ENCODE assay signal across 13 mouse cellular contexts in genomic region chr10:92007891-92008290, GRCm38 (mm10).
DNase-seq lines count a peak whose midpoint lies in the region; ATAC-seq and TF ChIP-seq lines count a peak whose summit lies in the region.
"Had no signal": no experiment of that assay in that cellular context is flagged by ENCODE, and none has a peak within 500 bp of the region (broad histone marks: within the 10 kb centered on the region; RNA-seq: fewer than 3 reads in every experiment).

No protein-coding gene starts in this region.

- H3K4me3 ChIP-seq in kidney, embryonic 16.5 days (ENCODE audit: low read length) = no peak overlapping the region
- no peak overlapping the region for H3K4me3 ChIP-seq in limb, embryonic 10.5 days
- no peak overlapping the region for H3K4me3 ChIP-seq in intestine, postnatal 0 days (ENCODE audit: low read depth, low read length)
- H3K4me3 ChIP-seq: heart, embryonic 13.5 days; midbrain, embryonic 13.5 days had no signal

- no peak for TF ChIP-seq POLR2A in brain, embryonic 14.5 days (IDR thresholded peaks at IDR 0.05; ENCODE audit: borderline replicate concordance, extremely low read depth, insufficient read depth, insufficient read length, poor library complexity, severe bottlenecking)

- no peaks in the 10 kb centered on the region for H3K27me3 ChIP-seq in kidney, embryonic 16.5 days (ENCODE audit: insufficient read depth, low read length)
- no peaks in the 10 kb centered on the region for H3K27me3 ChIP-seq in limb, embryonic 10.5 days (ENCODE audit: low read depth, poor library complexity, severe bottlenecking)
- H3K27me3 ChIP-seq in intestine, postnatal 0 days (replicated peaks; ENCODE audit: control insufficient read depth, insufficient read depth, low read length) = no peaks in the 10 kb centered on the region
- H3K27me3 ChIP-seq: heart, embryonic 13.5 days; midbrain, embryonic 13.5 days had no signal

- 83% methylated on average over 2 of the region's 2 CpGs for WGBS in kidney, embryonic 16.5 days
- 80% methylated on average over 2 of the region's 2 CpGs for WGBS in limb, embryonic 10.5 days
- 87% methylated on average over 2 of the region's 2 CpGs for WGBS in intestine, postnatal 0 days

- no peak for TF ChIP-seq CTCF in brain, embryonic 14.5 days (IDR thresholded peaks at IDR 0.05; ENCODE audit: borderline replicate concordance, extremely low read depth, insufficient read depth, insufficient read length)
- TF ChIP-seq CTCF in intestine, postnatal 0 days (IDR thresholded peaks at IDR 0.05; ENCODE audit: low read depth) = no peak

- H3K4me2 ChIP-seq in kidney, embryonic 16.5 days (replicated peaks; ENCODE audit: low read depth, low read length) = no peak overlapping the region
- H3K4me2 ChIP-seq in intestine, postnatal 0 days (replicated peaks; ENCODE audit: low read depth) = no peak overlapping the region
- H3K4me2 ChIP-seq: heart, embryonic 13.5 days; midbrain, embryonic 13.5 days had no signal

- no peak overlapping the region for H3K27ac ChIP-seq in kidney, embryonic 16.5 days (ENCODE audit: low read length)
- no peak overlapping the region for H3K27ac ChIP-seq in limb, embryonic 10.5 days
- no peak overlapping the region for H3K27ac ChIP-seq in intestine, postnatal 0 days (ENCODE audit: low read depth, low read length)
- H3K27ac ChIP-seq: heart, embryonic 13.5 days; midbrain, embryonic 13.5 days had no signal

- peak; percentile 2 for DNase-seq in kidney, adult 11 months
- peak; percentile 69 for DNase-seq in brain, embryonic 14.5 days (ENCODE audit: low read depth)
- peak; percentile 3 for DNase-seq in cerebellum, adult 8-10 months
- peak; percentile 54 to 81 for DNase-seq in gastrocnemius, adult 8-10 months (ENCODE audit: low spot score in 2 of 2)
- no peak for DNase-seq in limb, embryonic 10.5 days (ENCODE audit: low spot score)
- DNase-seq: adrenal gland, postnatal 14 days; forebrain, postnatal 0 days; kidney, adult 18-20 months; lung, adult 2 months had no signal

- peaks cover 3% of the 10 kb centered on the region; the same call in 1 of the 2 replicates for H3K4me1 ChIP-seq in kidney, embryonic 16.5 days (ENCODE audit: insufficient read depth, low read length)
- no peaks in the 10 kb centered on the region for H3K4me1 ChIP-seq in limb, embryonic 10.5 days
- no peaks in the 10 kb centered on the region for H3K4me1 ChIP-seq in intestine, postnatal 0 days (replicated peaks; ENCODE audit: control insufficient read depth, insufficient read depth, low read length)
- H3K4me1 ChIP-seq: heart, embryonic 13.5 days had no signal

- H3K36me3 ChIP-seq in kidney, embryonic 16.5 days (ENCODE audit: insufficient read depth, low read length) = no peaks in the 10 kb centered on the region
- no peaks in the 10 kb centered on the region for H3K36me3 ChIP-seq in limb, embryonic 10.5 days
- H3K36me3 ChIP-seq in intestine, postnatal 0 days (ENCODE audit: control insufficient read depth, insufficient read depth) = no peaks in the 10 kb centered on the region
- H3K36me3 ChIP-seq: heart, embryonic 13.5 days; midbrain, embryonic 13.5 days had no signal

- no peak overlapping the region for H3K9ac ChIP-seq in kidney, embryonic 16.5 days (replicated peaks; ENCODE audit: low read length)
- H3K9ac ChIP-seq in intestine, postnatal 0 days (ENCODE audit: low read depth, low read length) = no peak overlapping the region
- H3K9ac ChIP-seq: forebrain, postnatal 0 days; heart, embryonic 13.5 days; midbrain, embryonic 13.5 days had no signal

- no peaks in the 10 kb centered on the region for H3K9me3 ChIP-seq in kidney, embryonic 16.5 days (ENCODE audit: low read length)
- no peaks in the 10 kb centered on the region for H3K9me3 ChIP-seq in limb, embryonic 10.5 days (replicated peaks)
- no peaks in the 10 kb centered on the region for H3K9me3 ChIP-seq in intestine, postnatal 0 days (ENCODE audit: control insufficient read depth)
- H3K9me3 ChIP-seq: heart, embryonic 13.5 days; midbrain, embryonic 13.5 days had no signal

- ATAC-seq in kidney, embryonic 16.5 days (ENCODE audit: low FRiP score, low TSS enrichment) = no peak
- ATAC-seq in intestine, postnatal 0 days = no peak
- ATAC-seq: forebrain, postnatal 0 days; midbrain, embryonic 13.5 days had no signal
